Mouse (Mus musculus) urinary bladder, postnatal 36 days (tissue): ENCODE measurements around the gene Vmn2r-ps130.
"Not testable (repeated sequence)": the region's sequence is repeated elsewhere in the genome, so short reads cannot be mapped to it uniquely, and the experiment has no call there.

Experiments used
- DNase-seq, 2 experiments: peaks; one replicate each; pipeline ENCODE4 v3.0.0; 2022; ENCODE audit warnings: low spot score in 2 of 2, mixed read lengths in 1 of 2

Vmn2r-ps130 gene

GRCm38 (mm10) chr17:23060866-23061265 is at the start of gene Vmn2r-ps130:
Vmn2r-ps130 (plus strand) TSS chr17:23061166.
- not testable (repeated sequence) for DNase-seq
